Mouse (Mus musculus): ENCODE measurements at regions not wholly inside any gene's neighbourhood (a gene's known extent, or its start where the extent isn't known, plus 50 kb on each side); places are given as distances from the start of the nearest gene placed in this dataset.

- TF ChIP-seq GATA1 (IDR thresholded peaks at IDR 0.05; ENCODE audit: borderline replicate concordance, low read length) (no peak), FLI1 (IDR thresholded peaks at IDR 0.05; ENCODE audit: low read length) (no peak)
These were observed 109.6 kb downstream of the Gm4791 start for GRCm38 (mm10) chr9:47108096-47108495.
